Mouse (Mus musculus) heart, embryonic 14.5 days (tissue): ENCODE measurements at regions not wholly inside any gene's neighbourhood (a gene's known extent, or its start where the extent isn't known, plus 50 kb on each side); places are given as distances from the start of the nearest gene placed in this dataset.

Source experiments
- ATAC-seq: fragments of 200-750 bp; cut with Nextera tagmentation; 2 replicates; pipeline ENCODE4 v1.8.0; 2017; ENCODE audit warnings: low read depth, moderate TSS enrichment; ENCODE audit not compliant: insufficient number of reproducible peaks, insufficient read depth, low FRiP score
- H3K27ac ChIP-seq, 2 experiments: fragments of 200-500 bp in 1 of 2; fragments of 300-500 bp in 1 of 2; sonication (generic) in 1 of 2; replicated peaks in 1 of 2; 2 replicates each; pipeline ENCODE4 v1.5.1; 2012 to 2014; ENCODE audit warnings: low read depth in 2 of 2, low read length in 2 of 2, control low read depth in 1 of 2, mild to moderate bottlenecking in 1 of 2, mixed read lengths in 1 of 2; ENCODE audit not compliant: control insufficient read depth in 1 of 2, insufficient read depth in 1 of 2
- H3K27me3 ChIP-seq: fragments of 300-500 bp; sonication (generic); 2 replicates; pipeline ENCODE4 v1.6.1; 2014; ENCODE audit warnings: mild to moderate bottlenecking, low read length, control low read depth; ENCODE audit not compliant: control insufficient read depth, insufficient read depth
- H3K36me3 ChIP-seq: fragments of 300-500 bp; sonication (generic); 2 replicates; pipeline ENCODE4 v1.6.1; 2014; ENCODE audit warnings: mild to moderate bottlenecking, control low read depth, low read length, mixed read lengths; ENCODE audit not compliant: control insufficient read depth, insufficient read depth
- H3K4me1 ChIP-seq, 2 experiments: fragments of 200-500 bp in 1 of 2; fragments of 300-500 bp in 1 of 2; sonication (generic) in 1 of 2; 2 replicates each; pipeline ENCODE4 v1.6.1; 2012 to 2014; ENCODE audit warnings: low read length in 2 of 2, control low read depth in 1 of 2, mixed read lengths in 1 of 2; ENCODE audit not compliant: control insufficient read depth in 2 of 2, insufficient read depth in 2 of 2
- H3K4me2 ChIP-seq: fragments of 300-500 bp; sonication (generic); 2 replicates; pipeline ENCODE4 v1.6.1; 2014; ENCODE audit warnings: mild to moderate bottlenecking, low read length
- H3K4me3 ChIP-seq, 2 experiments: fragments of 200-500 bp in 1 of 2; fragments of 300-500 bp in 1 of 2; sonication (generic) in 1 of 2; 2 replicates each; pipeline ENCODE4 v1.5.1; 2012 to 2014; ENCODE audit warnings: low read length in 2 of 2, mild to moderate bottlenecking in 2 of 2, control low read depth in 1 of 2, low read depth in 1 of 2, moderate library complexity in 1 of 2; ENCODE audit not compliant: control insufficient read depth in 1 of 2, insufficient read depth in 1 of 2
- H3K9ac ChIP-seq: fragments of 300-500 bp; sonication (generic); 2 replicates; pipeline ENCODE4 v1.6.1; 2014; ENCODE audit warnings: mild to moderate bottlenecking, low read length
- H3K9me3 ChIP-seq: fragments of 300-500 bp; sonication (generic); 2 replicates; pipeline ENCODE4 v1.6.1; 2016; ENCODE audit warnings: low read length, control low read depth; ENCODE audit not compliant: control insufficient read depth
- WGBS: fragments of 180-500 bp; shearing (Covaris S2); extraction: QIAGEN DNeasy Blood & Tissue Kit; methylation state at CpG from one replicate; pipeline ENCODE4 v1.1.7; 2014; 5-methylcytosine and 5-hydroxymethylcytosine counted together

- Histone ChIP-seq H3K4me2 (no peak overlapping the region), H3K9ac (no peak overlapping the region), H3K9me3 (no peaks in the 10 kb centered on the region), H3K4me1 (no peaks in the 10 kb centered on the region), H3K36me3 (no peaks in the 10 kb centered on the region), H3K27me3 (no peaks in the 10 kb centered on the region), H3K4me3 (no peak overlapping the region), H3K27ac (no peak overlapping the region)
- 73% methylated on average over 5 of the region's 5 CpGs for WGBS
- ATAC-seq: no peak
Observed at GRCm38 (mm10) chr4:12376797-12377570, 205.2 kb upstream of the Fam92a start.

- no peaks in the 10 kb centered on the region for H3K27me3 ChIP-seq
- WGBS: 73% methylated on average over 2 of the region's 2 CpGs
- no peaks in the 10 kb centered on the region for H3K9me3 ChIP-seq
- H3K4me2 ChIP-seq: no peak overlapping the region
- no peaks in the 10 kb centered on the region for H3K36me3 ChIP-seq
- no peak overlapping the region for H3K27ac ChIP-seq
- H3K4me1 ChIP-seq: no peaks in the 10 kb centered on the region
- H3K4me3 ChIP-seq: no peak overlapping the region
- no peak overlapping the region for H3K9ac ChIP-seq
- no peak for ATAC-seq
Observed at GRCm38 (mm10) chr4:12369551-12369950, 197.7 kb upstream of the Fam92a start.

GRCm38 (mm10) chr4:12356992-12357634, 185.3 kb upstream of the Fam92a start:
- H3K4me1 ChIP-seq: no peaks in the 10 kb centered on the region
- no peak overlapping the region for H3K9ac ChIP-seq
- H3K27ac ChIP-seq: no peak overlapping the region
- ATAC-seq: no peak
- no peaks in the 10 kb centered on the region for H3K9me3 ChIP-seq
- no peak overlapping the region for H3K4me2 ChIP-seq
- no peaks in the 10 kb centered on the region for H3K36me3 ChIP-seq
- no peak overlapping the region for H3K4me3 ChIP-seq
- no peaks in the 10 kb centered on the region for H3K27me3 ChIP-seq
- WGBS: 67% methylated on average over 2 of the region's 2 CpGs

- no peaks in the 10 kb centered on the region for H3K27me3 ChIP-seq
- no peak overlapping the region for H3K9ac ChIP-seq
- 69% methylated on average over 3 of the region's 3 CpGs for WGBS
- H3K27ac ChIP-seq: no peak overlapping the region
- H3K4me1 ChIP-seq: no peaks in the 10 kb centered on the region
- ATAC-seq: no peak
- H3K36me3 ChIP-seq: no peaks in the 10 kb centered on the region
- no peak overlapping the region for H3K4me3 ChIP-seq
- H3K9me3 ChIP-seq: no peaks in the 10 kb centered on the region
- no peak overlapping the region for H3K4me2 ChIP-seq
Observed at GRCm38 (mm10) chr4:12353337-12353856, 181.6 kb upstream of the Fam92a start.

- Histone ChIP-seq H3K4me3 (no peak overlapping the region), H3K27me3 (no peaks in the 10 kb centered on the region), H3K36me3 (no peaks in the 10 kb centered on the region), H3K4me2 (no peak overlapping the region), H3K9ac (no peak overlapping the region), H3K27ac (0 out of 4 replicates have a peak overlapping the region, but pooled peaks of 1 of the 2 experiments have one; percentile 12), H3K4me1 (no peaks in the 10 kb centered on the region), H3K9me3 (no peaks in the 10 kb centered on the region)
- ATAC-seq: no peak
- 77% methylated on average over 1 of the region's 1 CpGs for WGBS
Observed at GRCm38 (mm10) chr4:12339236-12339635, 167.4 kb upstream of the Fam92a start.

- Histone ChIP-seq H3K9ac (no peak overlapping the region), H3K36me3 (no peaks in the 10 kb centered on the region), H3K4me1 (no peaks in the 10 kb centered on the region), H3K9me3 (no peaks in the 10 kb centered on the region), H3K27me3 (no peaks in the 10 kb centered on the region), H3K27ac (no peak overlapping the region), H3K4me2 (no peak overlapping the region), H3K4me3 (no peak overlapping the region)
- ATAC-seq: no peak
- WGBS: 72% methylated on average over 7 of the region's 7 CpGs
Observed at GRCm38 (mm10) chr4:12334832-12335587, 163.2 kb upstream of the Fam92a start.

GRCm38 (mm10) chr4:12334429-12334828, 162.6 kb upstream of the Fam92a start:
- Histone ChIP-seq H3K36me3 (no peaks in the 10 kb centered on the region), H3K9ac (no peak overlapping the region), H3K9me3 (no peaks in the 10 kb centered on the region), H3K4me3 (no peak overlapping the region), H3K4me2 (no peak overlapping the region), H3K27ac (no peak overlapping the region), H3K4me1 (no peaks in the 10 kb centered on the region), H3K27me3 (no peaks in the 10 kb centered on the region)
- 46% methylated on average over 9 of the region's 9 CpGs for WGBS
- no peak for ATAC-seq
